Mouse (Mus musculus) monocyte, adult 5-6 weeks (primary cell): ENCODE measurements around the gene Fam102a. TPM values are rescaled to one million over a fixed set of nuclear protein-coding genes. Genes with fewer than 3 reads are reported as not detected.

ENCODE experiments used
- ATAC-seq: fragments of 153-309, 156-312 bp; replicated peaks from 2 replicates; pipeline ENCODE4 v1.8.0; 2017; ENCODE audit warnings: mild to moderate bottlenecking; ENCODE audit not compliant: low TSS enrichment, insufficient number of reproducible peaks, severe bottlenecking, poor library complexity, low FRiP score
- total RNA-seq: library from RNA; stranded (forward); fragments of 200-1000, 200-491, 200-594 nt; gene quantifications from 3 replicates; pipeline ENCODE4 v1.2.3, GENCODE M21; 2017

The Fam102a gene
- total RNA-seq, 1 experiment from 2014 or later: 17.8 TPM

GRCm38 (mm10) chr2:32538461-32538860, 3.3 kb downstream of the Fam102a start:
- ATAC-seq: no peak

DNA sequence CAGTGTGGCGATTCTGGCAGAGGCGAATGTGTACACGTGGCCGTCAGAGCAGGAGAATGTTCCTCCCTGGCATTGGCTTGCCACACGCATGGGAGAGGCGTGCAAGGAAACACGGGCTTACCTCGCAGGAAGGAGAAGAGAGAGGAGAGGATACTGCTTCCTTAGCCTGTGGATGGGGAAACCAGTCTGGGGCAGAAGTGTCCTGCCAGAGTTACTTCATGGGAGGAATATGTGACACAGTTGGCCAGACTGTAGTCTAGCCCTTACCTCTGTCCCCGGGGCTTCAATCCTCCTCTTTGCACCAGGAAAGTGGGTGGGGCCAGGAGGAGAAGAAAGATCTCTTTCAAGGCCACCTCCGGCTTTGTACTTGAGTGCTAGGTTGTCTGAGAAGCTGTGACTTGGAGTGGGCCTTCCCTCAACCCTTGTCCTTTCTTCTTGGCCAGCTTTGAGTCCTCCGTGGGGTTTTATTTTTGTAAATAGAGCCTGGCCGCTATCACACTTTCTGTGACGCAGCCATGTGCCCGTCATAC, 4.4 kb downstream of the Fam102a start:
- ATAC-seq: no peak

GRCm38 (mm10) chr2:32541333-32541908, 6.3 kb downstream of the Fam102a start:
- ATAC-seq: no peak

DNA sequence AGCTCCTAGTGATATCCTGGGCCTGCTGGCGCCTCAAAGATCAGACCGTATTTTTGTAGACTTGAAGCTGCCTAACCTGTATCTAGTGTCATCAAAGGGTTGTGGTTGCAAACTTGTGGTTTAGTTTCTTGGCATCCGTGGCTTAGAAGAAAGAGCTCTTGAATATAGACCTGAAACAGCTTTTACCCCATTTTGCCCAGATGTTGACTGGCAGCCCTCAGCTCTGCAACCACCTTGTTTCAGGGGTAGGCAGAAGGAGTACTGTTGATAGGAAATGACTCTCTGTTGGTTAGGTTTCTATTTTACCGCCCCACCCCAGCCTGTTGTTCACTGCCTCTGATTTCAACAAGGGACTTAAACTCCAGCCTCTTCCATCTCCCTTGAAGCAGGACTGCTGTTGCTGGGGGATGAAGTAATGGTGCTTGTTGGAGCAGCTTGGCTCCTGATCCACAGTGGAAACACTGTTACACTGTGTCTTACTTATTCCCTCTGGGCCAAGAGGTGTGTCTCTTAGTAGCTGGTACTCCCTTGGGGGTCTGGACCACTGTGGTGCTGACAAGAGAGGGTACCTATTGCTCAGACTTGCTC, 6.9 kb downstream of the Fam102a start:
- no peak for ATAC-seq

DNA sequence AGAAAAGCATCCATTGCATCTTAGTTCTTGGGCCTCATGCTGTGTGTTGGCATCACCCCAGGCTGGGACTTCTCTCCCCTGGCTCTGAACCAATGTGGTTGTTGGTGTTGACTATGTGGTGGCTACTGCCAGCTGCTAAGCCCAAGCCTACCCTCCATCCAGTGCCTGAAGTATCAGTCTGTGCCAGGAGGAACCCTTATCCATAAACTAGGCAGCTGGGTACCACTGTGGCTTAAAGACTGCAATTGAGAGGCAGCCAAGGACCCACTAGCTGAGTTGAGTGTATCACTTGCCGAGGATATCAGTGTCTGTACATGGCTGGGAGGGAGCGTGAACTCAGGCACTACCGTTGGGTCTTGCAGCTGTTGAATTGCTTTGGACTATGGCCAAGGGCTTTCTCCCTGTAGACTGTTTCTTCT, 7.9 kb downstream of the Fam102a start:
- no peak for ATAC-seq

GRCm38 (mm10) chr2:32546951-32547350, 11.8 kb downstream of the Fam102a start:
- no peak for ATAC-seq

DNA sequence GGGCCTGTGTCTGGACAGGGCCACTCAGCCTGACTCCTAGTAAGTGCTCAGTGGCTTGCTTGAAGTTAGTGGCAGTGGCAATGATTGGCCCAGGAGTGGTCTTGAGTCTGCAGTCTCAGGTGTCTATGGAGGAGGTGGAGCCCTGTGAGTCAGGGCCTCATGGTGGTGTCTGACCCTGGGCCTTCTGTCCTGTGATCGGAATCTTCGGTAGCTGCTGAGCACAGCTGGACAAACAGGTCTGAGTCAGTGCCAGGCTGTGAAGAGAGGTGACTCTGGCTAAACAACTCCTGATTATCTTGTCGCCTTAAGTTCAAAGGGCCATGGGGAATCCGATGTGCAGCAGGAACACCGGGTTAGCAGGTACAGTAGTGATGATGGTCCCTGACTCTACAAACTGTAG, 12.2 kb downstream of the Fam102a start:
- no peak for ATAC-seq

DNA sequence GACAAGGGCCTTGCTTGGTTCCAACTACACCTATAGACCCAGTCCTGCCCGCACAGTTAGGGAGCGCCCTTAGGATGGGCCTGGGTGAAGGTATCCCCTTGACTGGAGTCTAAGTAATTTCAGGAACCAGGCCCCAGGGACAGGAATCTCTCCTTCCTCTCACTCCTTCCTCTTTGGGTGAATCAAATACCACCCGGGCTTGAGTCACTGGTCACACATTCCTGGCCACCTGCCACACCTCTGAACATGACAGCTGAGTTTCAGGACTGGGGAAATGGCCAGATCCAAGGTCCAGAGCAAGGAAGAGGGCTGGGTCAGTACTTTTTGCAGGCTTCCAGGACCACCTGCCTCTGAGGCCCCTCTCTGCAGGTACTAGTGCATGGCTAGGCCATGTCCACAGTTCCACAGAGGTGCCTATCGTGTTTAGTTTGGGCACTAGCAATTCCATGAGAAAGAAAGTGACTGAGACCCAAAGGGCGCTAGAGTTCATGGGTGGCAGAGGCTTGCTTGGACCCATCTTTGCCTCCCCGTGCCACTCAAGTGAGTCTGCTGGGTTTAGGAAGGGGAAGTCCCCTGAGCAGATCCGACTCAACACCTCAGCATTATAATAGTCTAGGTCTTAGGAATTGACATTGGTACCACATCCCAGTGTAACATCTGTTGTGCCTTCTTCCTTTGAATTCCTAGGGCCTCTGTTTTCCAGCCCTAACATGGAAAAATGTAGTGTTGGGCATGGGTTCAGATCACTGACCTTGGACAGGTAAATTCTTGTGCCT, 13.0 kb downstream of the Fam102a start:
- peak; percentile 30; the same call in 1 of the 2 replicates for ATAC-seq

DNA sequence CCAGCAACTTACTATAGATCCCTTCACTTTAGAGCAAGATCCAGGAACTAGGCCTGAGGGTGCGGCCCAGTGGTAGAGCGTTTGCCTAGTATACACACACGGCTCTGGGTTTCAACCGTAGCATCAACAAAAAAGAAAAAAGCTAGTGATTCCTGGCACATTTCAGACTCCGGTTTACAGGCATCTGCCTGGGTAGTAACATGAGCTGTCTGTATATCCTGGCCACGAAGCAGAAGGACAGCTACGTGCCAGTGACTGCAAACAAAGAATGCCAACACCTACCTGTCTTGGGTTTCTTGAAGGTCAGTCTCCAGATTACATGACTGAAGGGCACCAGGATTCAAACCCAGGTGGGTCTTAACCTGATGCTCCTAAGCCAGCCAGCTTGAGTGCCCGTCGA, 14.0 kb downstream of the Fam102a start:
- no peak for ATAC-seq

DNA sequence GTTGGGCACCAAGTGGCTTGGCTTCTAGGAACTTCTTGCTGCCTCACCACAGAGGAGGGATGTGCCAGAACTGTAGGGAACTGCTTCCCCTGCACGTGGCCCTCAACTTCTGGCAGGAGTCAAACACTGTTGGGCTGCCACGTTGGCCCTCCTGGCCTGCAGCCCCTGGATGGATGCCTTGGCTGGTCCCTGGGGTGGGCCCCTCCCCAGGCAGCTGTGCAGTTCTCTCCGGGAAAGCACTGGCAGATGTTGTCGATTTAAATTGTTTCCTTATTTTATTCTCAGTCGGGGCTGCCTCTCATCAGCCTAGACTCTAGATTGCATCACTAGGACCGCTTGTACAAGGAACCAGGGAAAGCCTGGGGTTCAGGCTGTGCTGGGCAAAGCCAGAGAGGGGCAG, 14.6 kb downstream of the Fam102a start:
- ATAC-seq: no peak

DNA sequence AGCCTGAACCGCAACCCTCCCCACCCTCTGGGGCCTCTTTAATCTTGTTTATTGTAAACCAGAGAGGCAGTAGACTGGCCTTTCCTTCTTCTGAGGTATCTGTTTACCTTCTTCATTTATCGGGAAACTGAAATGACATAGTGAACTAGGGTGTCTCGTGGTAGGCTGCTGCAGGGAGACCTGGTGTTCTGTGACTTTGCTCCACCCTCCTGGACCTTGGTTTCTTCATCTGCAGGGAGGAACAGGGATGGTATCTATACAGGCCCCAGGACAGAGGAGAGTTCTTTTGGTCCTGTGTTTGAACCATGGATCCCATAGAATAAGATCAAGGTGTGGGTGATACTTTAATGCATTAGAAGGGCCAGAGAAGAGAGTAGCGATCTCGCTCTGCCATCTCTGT, 16.1 kb downstream of the Fam102a start:
- ATAC-seq: no peak

DNA sequence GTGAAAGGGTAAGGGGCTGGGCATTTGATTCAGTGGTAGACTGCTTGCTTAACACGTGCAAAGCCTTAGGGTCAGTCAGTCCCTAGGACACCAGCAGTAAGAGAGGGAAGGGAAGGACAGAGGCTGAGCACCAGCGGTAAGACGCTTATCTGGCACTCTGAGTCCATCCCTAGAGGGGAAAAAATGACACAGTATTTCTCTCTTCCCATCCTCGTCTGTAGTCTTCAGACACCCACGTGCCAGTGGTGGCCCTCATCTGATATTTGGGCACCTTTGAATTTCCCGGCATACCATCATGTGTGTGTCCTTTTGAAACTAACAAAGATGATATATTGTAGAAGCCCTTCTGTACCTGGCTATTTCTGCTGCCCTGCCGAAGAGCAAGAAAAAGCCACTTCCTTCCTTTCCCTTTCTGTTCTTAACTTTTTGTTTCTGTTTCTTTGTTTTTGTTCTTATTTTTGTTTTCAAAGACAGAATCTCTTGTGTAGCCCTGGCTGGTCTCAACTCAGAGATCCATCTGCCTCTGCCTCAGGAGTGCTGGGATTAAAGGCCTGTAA, 18.5 kb downstream of the Fam102a start:
- no peak for ATAC-seq

GRCm38 (mm10) chr2:32555484-32555883, 20.4 kb downstream of the Fam102a start:
- no peak for ATAC-seq

DNA sequence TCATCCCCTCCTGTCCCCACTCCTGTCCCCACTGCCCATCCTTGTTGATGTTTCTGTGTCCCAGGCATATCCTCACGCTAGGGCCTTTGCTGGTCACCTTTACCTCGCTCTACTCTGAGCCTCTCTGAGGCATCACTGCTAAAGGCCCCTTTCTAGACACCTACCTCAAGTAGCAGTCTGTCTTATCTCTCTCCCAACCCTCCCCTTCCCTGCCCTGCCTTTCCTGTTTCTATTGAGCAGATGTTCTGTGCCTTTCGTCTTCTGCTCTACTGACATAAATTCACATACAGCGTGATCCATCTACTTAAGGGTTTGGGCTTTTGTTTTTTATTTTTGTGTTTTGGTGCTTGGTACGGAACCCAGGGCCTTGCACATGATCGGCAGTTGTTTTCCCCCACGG, 20.9 kb downstream of the Fam102a start:
- ATAC-seq: no peak

DNA sequence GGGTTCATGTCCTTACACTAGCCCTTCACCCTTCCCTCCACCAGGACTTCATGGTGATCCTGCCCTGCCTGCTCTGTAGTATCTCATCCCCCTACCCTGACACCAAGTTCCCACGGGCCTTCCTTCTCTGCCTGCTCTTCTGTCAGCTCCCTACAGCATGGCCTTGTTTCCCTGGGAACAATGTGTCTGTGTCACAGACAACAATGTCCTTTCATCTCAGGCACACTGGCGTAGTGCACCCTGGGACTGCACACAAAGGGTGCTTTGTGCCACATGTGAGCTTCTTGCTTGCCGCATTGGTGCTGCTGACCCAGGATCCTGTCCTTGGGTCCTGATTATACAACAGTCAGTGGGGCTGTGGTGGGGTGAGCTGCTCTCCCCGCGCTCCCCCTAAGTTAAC, 24.4 kb downstream of the Fam102a start:
- no peak for ATAC-seq

DNA sequence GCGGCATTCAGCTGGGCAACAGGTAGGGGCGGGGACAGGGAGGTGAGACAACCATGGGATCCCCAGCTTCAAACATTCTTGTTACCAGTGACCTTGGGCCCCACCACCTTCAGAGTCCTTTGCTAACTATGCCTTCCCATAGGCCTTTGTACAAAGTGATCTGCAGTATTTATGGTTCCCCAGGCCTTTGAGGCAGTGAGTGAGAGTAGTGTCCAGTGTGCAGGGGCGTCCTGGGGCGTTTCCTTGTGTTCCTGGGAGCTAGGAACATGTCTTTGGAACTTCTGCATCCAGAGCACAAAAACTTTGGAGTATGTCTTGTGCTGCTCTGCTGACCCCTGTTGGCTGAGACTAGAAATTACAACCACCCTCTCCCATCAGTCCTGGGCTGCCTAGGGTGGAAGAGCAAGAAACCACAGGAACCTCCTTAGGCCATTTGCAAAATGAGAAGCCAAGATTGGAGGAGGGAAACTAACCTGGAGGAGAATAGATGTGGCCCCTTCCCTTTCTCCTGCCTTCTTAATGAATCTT, 31.5 kb downstream of the Fam102a start:
- peak; percentile 53 for ATAC-seq

GRCm38 (mm10) chr2:32568149-32568548, 33.0 kb downstream of the Fam102a start:
- ATAC-seq: no peak

DNA sequence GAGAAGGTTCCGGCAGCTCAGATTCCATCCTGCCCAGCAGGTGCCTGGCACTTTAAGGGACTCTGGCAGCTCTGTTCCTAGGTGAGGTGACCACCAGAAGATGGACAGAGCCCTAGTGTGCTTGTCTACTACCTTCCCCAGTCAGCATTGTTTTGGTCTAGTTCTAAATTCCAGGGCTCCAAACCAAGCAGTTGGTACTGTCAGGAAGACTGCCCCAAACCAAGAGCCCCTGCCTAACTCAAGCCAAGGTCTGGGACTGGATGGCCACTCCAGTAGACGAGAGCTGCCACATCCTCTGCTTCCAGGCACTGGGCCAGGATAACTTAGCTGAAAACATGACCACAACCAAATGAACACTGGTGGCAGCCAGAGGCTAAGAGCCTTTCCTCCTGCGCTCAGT, 33.8 kb downstream of the Fam102a start:
- ATAC-seq: no peak

DNA sequence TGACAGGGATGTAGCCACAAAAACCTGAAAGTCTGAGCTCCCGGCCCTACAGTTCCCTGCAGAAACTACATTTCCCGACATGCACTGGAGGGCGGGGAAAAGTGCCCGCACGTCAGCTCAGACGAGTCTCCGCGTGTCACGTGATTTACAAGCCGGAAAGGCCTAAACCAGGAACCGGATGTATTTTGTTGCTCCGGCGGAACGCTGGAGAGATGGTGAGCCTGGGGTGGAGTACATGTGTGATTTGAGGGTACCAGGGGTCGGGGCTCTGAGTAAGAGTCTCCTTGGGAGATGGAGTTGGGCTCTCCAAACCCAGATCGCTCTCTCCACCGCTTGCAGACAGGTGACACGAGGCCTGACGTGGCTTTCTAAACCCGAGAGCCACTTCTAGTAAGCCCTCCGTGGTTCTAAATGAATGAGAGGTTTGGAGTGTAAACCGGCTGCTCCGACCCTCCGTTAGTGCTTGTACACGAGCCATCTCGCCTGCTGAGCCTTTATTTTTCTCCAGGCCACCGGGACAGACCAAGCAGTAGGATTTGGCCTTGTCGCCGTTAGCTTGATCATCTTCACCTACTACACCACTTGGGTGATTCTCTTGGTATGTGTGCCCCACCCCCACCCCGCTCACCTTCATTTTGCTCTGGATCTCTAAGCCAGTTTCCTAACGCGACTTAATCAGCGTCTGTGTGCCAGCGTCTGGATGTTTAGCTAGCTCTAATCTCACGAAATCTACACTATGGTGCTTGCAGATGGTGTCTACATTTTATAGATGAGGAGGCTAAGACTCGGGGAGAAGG, 35.8 kb downstream of the Fam102a start, which contains the start of gene Dpm2:
Gene Dpm2 (plus strand): TSS at position 161 of the 797 bp plus-strand sequence.
- ATAC-seq: peak; percentile 88
